Mouse (Mus musculus): Measurements from ENCODE around the gene Echdc3.

DNA sequence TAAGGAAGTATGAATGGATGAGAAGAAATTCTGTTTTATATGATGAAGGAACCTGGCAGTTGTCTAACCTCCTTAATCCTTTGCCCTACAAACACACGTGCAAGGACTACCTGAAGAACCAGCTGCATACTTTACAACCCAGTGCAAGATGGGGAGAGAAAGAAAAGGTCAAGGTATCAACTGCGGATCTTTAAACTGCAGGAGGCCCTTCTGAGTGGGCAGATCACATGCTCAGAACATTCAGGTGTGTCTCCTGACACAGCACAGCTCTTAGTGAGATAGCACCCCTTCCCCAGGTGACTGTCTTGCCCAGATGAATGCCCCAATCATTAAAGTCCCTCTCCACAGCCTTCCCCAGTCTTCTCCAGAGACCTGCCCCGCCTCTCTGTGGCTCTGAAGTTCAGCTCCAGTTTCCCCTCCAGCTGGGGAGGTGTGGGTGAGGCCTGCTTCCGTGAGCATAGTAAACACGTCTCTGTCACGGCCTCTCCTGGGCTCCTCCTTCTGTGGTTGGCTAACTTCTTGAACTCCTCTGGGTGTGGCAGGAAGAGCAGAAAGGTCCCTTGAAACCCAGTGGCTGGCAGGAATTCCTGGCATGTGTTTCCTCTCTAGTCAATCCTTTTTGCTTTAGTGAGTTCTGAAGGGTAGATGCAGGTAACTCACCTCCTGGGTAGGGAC, 50.3 kb downstream of the Echdc3 start:
- TF ChIP-seq CTCF (IDR thresholded peaks at IDR 0.05; ENCODE audit: low read depth) (no peak), EP300 (IDR thresholded peaks at IDR 0.05; ENCODE audit: low read depth) (no peak)

Measured in heart, postnatal 0 days (tissue).